ENCODE assay signal across 8 mouse cellular contexts in the genomic region with DNA sequence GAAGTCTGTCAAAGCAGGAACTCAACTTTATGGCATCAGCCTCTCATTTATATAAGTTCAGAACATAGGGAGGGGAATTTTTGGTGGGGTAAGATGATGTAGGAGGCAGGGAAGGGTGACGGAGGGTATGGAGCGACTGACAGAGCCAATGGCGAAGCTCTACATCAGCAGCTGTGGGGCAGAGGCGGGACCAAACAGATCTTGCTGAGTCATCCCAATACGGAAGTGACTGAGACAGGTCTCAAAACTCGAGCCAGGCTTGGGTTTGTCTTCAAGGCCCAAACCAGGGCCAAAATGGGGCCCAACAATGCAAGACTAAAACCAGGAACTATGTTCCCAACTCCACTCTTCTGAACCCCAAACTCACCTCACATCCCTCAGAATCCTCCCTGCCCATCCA. TPM values are rescaled to one million over a fixed set of nuclear protein-coding genes. Genes with fewer than 3 reads are reported as not detected.
"Had no signal": no experiment of that assay in that cellular context is flagged by ENCODE, and none has a peak within 500 bp of the region (broad histone marks: within the 10 kb centered on the region; RNA-seq: fewer than 3 reads in every experiment).

No protein-coding gene starts in this region.

RNA-seq across cellular contexts. Expression of a gene that starts 30.2 kb away (rescaled TPM):
- total RNA-seq: heart, postnatal 10 days; heart, postnatal 14 days; heart, postnatal 25 days; heart, postnatal 36 days; heart, postnatal 4 days; hematopoietic stem cell, adult 5-6 weeks had no signal
- polyA plus RNA-seq: heart, postnatal 0 days; inflammation-experienced regulatory T-cells, adult 6 months had no signal
